Mouse (Mus musculus) Patski (cell line): ENCODE data around the gene Boc. TPM values are rescaled to one million over a fixed set of nuclear protein-coding genes. Genes with fewer than 3 reads are reported as not detected.
A peak's percentile ranks its signal among the peaks of the same experiment; 100 is the strongest.

Experiments
- ATAC-seq: fragments of 100-300 bp; one replicate; pipeline ENCODE4 v1.8.0; 2021
- CTCF ChIA-PET: fragments of 350-600 bp; sonication (Branson Sonifier 250); formaldehyde crosslinking; loops from one replicate; lab custom pipeline; 2022; ENCODE audit warnings: inconsistent platforms; lab: Charles Lee
- POLR2A ChIA-PET: fragments of 350-600 bp; sonication (Branson Sonifier 250); formaldehyde crosslinking; loops from one replicate; lab custom pipeline; 2022; ENCODE audit warnings: antibody characterized with exemption, inconsistent platforms; lab: Charles Lee
- DNase-seq: peaks from one replicate; pipeline ENCODE4 v3.0.0-alpha.2; 2011; ENCODE audit warnings: low read depth, low spot score
- H3K27me3 ChIP-seq: fragments of 371-371 bp; one replicate; pipeline ENCODE4 v1.5.1; 2021
- CTCF ChIP-seq: fragments of 100-300 bp; IDR thresholded peaks from one replicate; pipeline ENCODE4 v1.5.1; 2021
- in situ Hi-C: fragments of 300-500 bp; cut with MboI; formaldehyde crosslinking; loops from 3 replicates; pipeline ENCODE4 v1.11.1; 2018; ENCODE audit warnings: low pct_unique_long_range_greater_than_20kb, mixed read lengths
- polyA plus RNA-seq: library from polyadenylated mRNA; unstranded; gene quantifications from one replicate; pipeline ENCODE4 v1.2.3, GENCODE M21; 2021

Boc gene
- polyA plus RNA-seq, 1 experiment from 2014 or later, result 13.8 TPM

DNA sequence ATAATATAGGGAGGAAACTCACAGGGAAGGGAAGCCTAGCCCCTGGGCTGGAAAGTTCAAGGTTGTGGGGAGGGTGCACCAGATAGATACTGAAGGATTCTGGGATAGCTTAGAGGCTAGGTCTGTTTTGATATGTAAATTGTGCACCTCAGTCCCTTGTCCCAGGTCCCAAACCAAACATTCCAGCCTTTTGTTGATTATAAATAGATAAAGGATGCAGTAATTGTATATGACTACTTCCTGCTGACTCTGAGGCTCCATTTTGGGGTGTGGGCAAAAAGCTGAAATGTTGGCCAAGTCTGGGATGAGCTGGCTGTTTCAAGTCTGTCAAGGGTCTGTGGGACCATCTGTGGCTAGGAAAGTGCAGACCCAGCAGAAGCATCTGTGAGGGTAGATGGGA is 9.4 kb upstream of the Boc start:
- ChIA-PET POLR2A (no interaction called here), CTCF (no interaction called here)
- ATAC-seq (no peak), DNase-seq (no peak)
- TF ChIP-seq CTCF, result no peak
- in situ Hi-C loops, result no loop called here
- H3K27me3 ChIP-seq, result peaks cover 2% of the 10 kb centered on the region

DNA sequence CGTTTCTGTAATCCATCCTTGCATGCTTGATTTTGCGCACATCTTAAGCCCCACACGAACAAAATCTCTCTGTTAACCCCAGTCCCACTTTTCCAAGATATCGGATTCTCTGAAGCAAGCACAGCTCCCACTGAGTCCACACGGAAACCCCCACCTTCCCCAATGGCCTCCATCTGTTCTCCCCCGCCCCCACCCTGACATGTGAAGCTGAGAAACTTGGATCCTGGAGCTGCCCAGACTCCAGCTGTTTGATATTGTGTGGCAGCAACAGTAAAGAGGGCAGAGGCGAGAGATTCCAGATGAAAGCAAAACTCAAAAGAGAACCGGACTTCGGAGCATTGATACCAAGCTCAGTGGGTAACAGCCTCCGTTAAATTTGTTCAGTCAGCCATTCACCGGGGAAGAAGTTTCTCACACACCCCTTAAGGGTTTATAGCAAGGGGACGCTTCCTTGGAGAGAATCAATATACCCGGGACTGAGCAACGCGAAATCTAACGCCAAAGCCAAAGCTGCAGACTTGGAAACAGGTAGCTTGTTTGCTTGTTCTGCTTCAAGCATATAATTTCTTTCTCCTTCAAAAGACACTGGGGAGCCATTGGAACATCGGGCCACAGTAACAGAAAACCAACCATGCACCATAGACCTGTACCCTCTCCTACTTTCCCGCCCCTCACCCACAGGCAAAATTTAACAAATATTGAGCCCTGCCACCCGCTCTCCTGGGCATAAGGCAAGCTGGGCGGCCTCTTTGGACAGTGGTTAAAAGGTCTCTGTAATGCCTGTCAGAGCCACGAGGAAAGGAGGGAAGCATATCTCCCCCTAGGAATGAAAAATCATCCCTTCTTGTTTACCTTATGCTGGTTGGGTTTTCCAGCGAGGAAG is 6.9 kb upstream of the Boc start:
- ChIA-PET CTCF (no interaction called here), POLR2A (no interaction called here)
- no peak for TF ChIP-seq CTCF
- no peak for ATAC-seq
- H3K27me3 ChIP-seq, result peaks cover 2% of the 10 kb centered on the region
- in situ Hi-C loops, result no loop called here
- no peak for DNase-seq

- POLR2A ChIA-PET, result no interaction called here
- CTCF ChIA-PET, result no interaction called here
- no peak for TF ChIP-seq CTCF
- in situ Hi-C loops, result no loop called here
- ATAC-seq, result no peak
- DNase-seq, result no peak
- H3K27me3 ChIP-seq, result peaks cover 2% of the 10 kb centered on the region
These were observed 5.7 kb upstream of the Boc start for GRCm38 (mm10) chr16:44564359-44564758.

DNA sequence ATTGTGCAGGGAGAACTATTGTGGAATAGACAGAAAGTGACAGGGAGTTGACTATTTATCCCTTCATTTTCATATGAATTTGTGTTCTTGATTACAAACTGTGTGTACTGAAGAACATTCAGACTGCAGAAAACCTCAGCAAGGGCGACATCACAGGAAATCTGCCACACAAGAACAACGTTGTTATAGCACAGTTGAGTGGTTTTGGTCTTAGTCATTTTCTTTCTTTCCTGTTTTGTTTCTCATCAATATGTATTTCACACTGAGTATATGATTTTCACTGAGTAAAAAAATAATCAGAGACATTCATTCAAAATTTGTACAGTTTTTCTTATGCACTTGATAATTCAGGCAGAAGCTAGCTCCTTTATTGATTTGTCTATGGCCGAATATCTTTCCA is 3.4 kb upstream of the Boc start:
- ChIA-PET POLR2A (no interaction called here), CTCF (no interaction called here)
- in situ Hi-C loops, result no loop called here
- TF ChIP-seq CTCF, result no peak
- peaks cover 2% of the 10 kb centered on the region for H3K27me3 ChIP-seq
- no peak for DNase-seq
- no peak for ATAC-seq

DNA sequence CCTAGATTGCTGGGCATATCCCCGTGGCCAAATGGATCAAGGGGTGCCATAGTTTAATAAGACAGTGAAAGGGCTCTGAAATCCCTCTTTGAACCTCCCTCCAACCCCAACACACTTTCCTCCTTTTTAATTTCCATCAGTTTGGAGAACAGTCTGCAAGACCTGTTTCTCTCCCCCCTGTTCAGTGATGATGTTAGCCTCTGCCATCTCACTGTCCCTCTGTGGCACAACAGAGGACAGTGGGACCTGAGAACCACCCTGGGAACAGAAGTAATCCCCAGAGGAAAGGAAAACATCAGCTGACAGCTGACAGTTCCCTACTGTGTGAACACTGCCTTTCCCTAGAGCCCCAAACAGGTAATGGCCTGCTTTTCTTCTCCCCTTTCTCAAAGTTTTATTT is 1.5 kb upstream of the Boc start:
- ChIA-PET POLR2A (no interaction called here), CTCF (no interaction called here)
- ATAC-seq (no peak), DNase-seq (no peak)
- H3K27me3 ChIP-seq, result no peaks in the 10 kb centered on the region
- TF ChIP-seq CTCF, result no peak
- in situ Hi-C loops, result no loop called here

DNA sequence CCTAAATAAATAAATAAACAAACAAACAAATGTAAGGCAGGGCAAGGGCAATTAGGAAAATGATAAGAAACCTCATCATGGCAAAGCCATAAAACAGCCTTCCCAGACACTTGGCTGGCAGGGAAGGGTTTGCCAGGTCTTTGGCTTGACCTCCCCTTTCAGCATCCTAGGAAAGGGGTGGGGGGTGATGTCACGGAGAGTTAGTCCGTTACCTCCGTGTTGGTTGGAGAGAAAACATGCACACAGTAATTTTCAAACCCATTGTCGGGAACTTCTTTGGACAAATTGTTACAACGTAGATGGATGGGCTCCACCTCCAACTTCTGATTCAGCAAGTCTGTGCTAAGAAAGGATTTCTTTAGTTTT is 616 bp upstream of the Boc start:
- CTCF ChIA-PET, result no interaction called here
- ATAC-seq (no peak), DNase-seq (no peak)
- POLR2A ChIA-PET, result no interaction called here
- TF ChIP-seq CTCF, result no peak
- in situ Hi-C loops, result no loop called here
- H3K27me3 ChIP-seq, result no peaks in the 10 kb centered on the region

DNA sequence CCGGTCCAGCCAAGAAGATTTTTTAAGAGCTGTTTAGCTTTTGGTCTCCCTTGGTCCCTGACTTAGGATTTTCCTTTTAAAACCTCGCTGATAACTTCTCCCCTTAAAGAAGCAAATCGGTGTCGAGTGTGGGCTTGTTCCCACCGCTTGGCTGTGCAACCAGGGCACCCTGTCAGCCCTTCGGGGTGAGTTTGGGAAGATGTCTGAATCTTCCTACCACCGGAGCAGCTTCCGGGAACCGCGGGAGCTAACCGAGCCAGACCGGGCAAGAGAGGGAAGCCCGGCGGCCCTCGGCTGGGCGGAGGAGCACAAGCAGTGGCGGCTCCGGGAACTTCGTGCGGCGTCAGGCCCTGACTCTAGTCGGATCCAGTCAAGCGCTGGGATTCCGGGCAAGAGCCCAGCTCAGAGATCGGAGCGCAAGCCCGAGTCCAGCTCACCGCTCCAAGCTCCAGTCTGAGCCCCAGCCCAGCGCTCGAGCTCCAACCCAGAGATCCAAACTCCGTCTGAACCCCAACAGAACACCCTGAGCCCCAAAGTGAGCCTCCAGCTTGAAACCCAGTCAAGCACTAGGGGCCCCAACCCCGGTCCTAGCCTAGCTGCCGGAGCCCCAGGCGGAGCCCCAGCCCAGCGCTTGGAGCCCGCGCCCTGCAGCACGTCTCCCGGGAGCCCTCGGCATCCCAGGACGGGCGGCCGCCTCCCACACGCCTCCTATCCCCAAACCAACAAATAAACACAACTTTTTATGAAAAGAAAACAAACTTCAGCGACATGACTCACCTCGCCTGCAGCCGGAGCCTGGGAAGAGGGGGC is 831 bp downstream of the Boc start:
- no peak for TF ChIP-seq CTCF
- ATAC-seq (peak; percentile 79), DNase-seq (no peak)
- no peaks in the 10 kb centered on the region for H3K27me3 ChIP-seq
- ChIA-PET POLR2A (interaction anchor here (1.1 kb wide), 2 partner anchors 13 to 20 kb away, joined by 3 to 6 read pairs; no protein-coding TSS in a partner anchor), CTCF (interaction anchor here (0.8 to 4.4 kb wide), 3 partner anchors 13 to 73 kb away, joined by 3 to 20 read pairs (median 3); no protein-coding TSS in a partner anchor)
- in situ Hi-C loops, result no loop called here

GRCm38 (mm10) chr16:44557084-44557483 is 1.6 kb downstream of the Boc start:
- DNase-seq (no peak), ATAC-seq (no peak)
- ChIA-PET POLR2A (interaction anchor here (1.1 to 1.6 kb wide), 2 partner anchors 13 to 19 kb away, joined by 3 read pairs; no protein-coding TSS in a partner anchor), CTCF (interaction anchor here (0.9 to 4.4 kb wide), 3 partner anchors 13 to 67 kb away, joined by 3 to 20 read pairs (median 3); no protein-coding TSS in a partner anchor)
- no peaks in the 10 kb centered on the region for H3K27me3 ChIP-seq
- no peak for TF ChIP-seq CTCF
- in situ Hi-C loops, result no loop called here

- DNase-seq, result no peak
- no peak for ATAC-seq
- TF ChIP-seq CTCF, result no peak
- in situ Hi-C loops, result no loop called here
- no peaks in the 10 kb centered on the region for H3K27me3 ChIP-seq
- ChIA-PET CTCF (interaction anchor here (0.9 to 4.4 kb wide), 4 partner anchors 9 to 23 kb away, joined by 3 to 20 read pairs (median 4); no protein-coding TSS in a partner anchor), POLR2A (interaction anchor here (0.5 to 1.6 kb wide), 3 partner anchors 10 to 46 kb away, joined by 3 to 4 read pairs (median 3); no protein-coding TSS in a partner anchor)
These were observed 2.6 kb downstream of the Boc start for GRCm38 (mm10) chr16:44555791-44556709.
